Mouse (Mus musculus) activated CD4-positive, CD25-positive, alpha-beta regulatory T cell, adult 4 months (primary cell): Measurements from ENCODE around the gene Plxnc1. TPM values are rescaled to one million over a fixed set of nuclear protein-coding genes. Genes with fewer than 3 reads are reported as not detected.

Experiments
- ATAC-seq: one replicate; pipeline ENCODE4 v1.8.0; 2017
- polyA plus RNA-seq, 2 experiments: library from polyadenylated mRNA; unstranded; fragments of 100-300 nt; shearing (Covaris generic); gene quantifications; one replicate each; pipeline ENCODE4 v1.2.1; 2017

Plxnc1 gene
- 10 to 100 TPM; 21.2 to 26.3 TPM for polyA plus RNA-seq

GRCm38 (mm10) chr10:94944691-94945205, at the start of gene Plxnc1:
TSS of gene Plxnc1 (minus strand) at chr10:94944835.
- peak; percentile 70 for ATAC-seq

GRCm38 (mm10) chr10:94992127-94992526, 47.5 kb upstream of the Plxnc1 start:
- peak; percentile 65 for ATAC-seq

- peak; percentile 65 for ATAC-seq
Observed at GRCm38 (mm10) chr10:94991564-94992097, 47.0 kb upstream of the Plxnc1 start.

GRCm38 (mm10) chr10:94990768-94991563, 46.3 kb upstream of the Plxnc1 start:
- ATAC-seq: no peak

GRCm38 (mm10) chr10:94989321-94989720, 44.7 kb upstream of the Plxnc1 start:
- no peak for ATAC-seq

GRCm38 (mm10) chr10:94985103-94985502, 40.5 kb upstream of the Plxnc1 start:
- no peak for ATAC-seq

GRCm38 (mm10) chr10:94982528-94982927, 37.9 kb upstream of the Plxnc1 start:
- ATAC-seq: no peak

GRCm38 (mm10) chr10:94981466-94982138, 37.0 kb upstream of the Plxnc1 start:
- ATAC-seq: no peak

- no peak for ATAC-seq
Observed at GRCm38 (mm10) chr10:94978265-94978822, 33.7 kb upstream of the Plxnc1 start.

- ATAC-seq: no peak
Observed at GRCm38 (mm10) chr10:94976329-94976728, 31.7 kb upstream of the Plxnc1 start.

- ATAC-seq: no peak
Observed at GRCm38 (mm10) chr10:94975099-94975496, 30.5 kb upstream of the Plxnc1 start.

GRCm38 (mm10) chr10:94974345-94975098, 29.9 kb upstream of the Plxnc1 start:
- ATAC-seq: no peak

- no peak for ATAC-seq
Observed at GRCm38 (mm10) chr10:94971625-94972161, 27.1 kb upstream of the Plxnc1 start.

GRCm38 (mm10) chr10:94970221-94970620, 25.6 kb upstream of the Plxnc1 start:
- no peak for ATAC-seq

GRCm38 (mm10) chr10:94967468-94967867, 22.8 kb upstream of the Plxnc1 start:
- ATAC-seq: no peak

GRCm38 (mm10) chr10:94966789-94967188, 22.2 kb upstream of the Plxnc1 start:
- ATAC-seq: no peak

- no peak for ATAC-seq
Observed at GRCm38 (mm10) chr10:94965093-94965492, 20.5 kb upstream of the Plxnc1 start.

- ATAC-seq: no peak
Observed at GRCm38 (mm10) chr10:94962005-94962404, 17.4 kb upstream of the Plxnc1 start.

GRCm38 (mm10) chr10:94961283-94961682, 16.6 kb upstream of the Plxnc1 start:
- no peak for ATAC-seq

GRCm38 (mm10) chr10:94958311-94958710, 13.7 kb upstream of the Plxnc1 start:
- peak; percentile 66 for ATAC-seq

GRCm38 (mm10) chr10:94957705-94958104, 13.1 kb upstream of the Plxnc1 start:
- ATAC-seq: no peak
